Mouse (Mus musculus): ENCODE results near the gene Cenpb.

Cenpb gene

DNA sequence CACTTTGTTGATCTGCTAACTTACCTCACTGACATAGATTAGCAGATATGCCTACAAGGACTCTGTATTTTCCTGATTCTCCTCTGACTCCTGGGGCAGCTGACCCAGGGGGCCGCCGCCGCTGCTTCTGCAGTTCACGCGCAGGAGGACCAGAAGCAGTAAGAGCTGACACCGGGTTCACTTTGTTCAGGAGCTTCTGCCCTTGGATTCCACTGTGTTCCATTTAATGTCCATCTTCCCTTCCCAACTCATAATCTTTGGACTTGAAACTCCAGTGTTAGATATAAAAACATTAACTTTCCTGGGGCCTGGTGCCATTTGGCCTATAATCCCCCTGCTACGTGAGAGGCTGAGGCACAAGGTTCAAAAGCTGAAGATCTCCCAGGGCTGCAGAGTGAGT lies 15.9 kb downstream of the Cenpb start:
- DNase-seq (ENCODE audit: low spot score) = no peak

DNA sequence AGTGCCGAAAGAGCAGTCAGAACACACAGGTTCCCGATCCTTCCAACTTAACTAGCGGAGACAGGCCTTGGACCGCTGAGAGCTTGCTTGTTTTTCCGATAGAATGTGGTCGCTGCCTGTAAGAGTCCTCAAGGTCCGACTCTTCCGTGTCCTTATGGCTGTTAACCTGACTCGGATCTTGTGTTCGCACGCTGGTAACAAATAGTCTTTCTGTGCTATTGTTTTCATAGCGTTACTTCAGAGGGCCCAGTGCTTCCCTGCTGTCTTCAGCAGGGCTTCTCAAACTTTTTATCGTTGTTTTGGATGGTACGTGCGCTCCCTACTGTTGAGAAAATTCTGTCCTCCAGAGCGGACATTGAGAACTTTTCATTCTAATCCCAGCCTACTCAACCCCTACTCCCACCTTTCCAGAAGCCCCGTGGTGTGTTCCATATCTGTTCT lies 19.2 kb downstream of the Cenpb start:
- peak; percentile 45 for DNase-seq (ENCODE audit: low spot score)

DNA sequence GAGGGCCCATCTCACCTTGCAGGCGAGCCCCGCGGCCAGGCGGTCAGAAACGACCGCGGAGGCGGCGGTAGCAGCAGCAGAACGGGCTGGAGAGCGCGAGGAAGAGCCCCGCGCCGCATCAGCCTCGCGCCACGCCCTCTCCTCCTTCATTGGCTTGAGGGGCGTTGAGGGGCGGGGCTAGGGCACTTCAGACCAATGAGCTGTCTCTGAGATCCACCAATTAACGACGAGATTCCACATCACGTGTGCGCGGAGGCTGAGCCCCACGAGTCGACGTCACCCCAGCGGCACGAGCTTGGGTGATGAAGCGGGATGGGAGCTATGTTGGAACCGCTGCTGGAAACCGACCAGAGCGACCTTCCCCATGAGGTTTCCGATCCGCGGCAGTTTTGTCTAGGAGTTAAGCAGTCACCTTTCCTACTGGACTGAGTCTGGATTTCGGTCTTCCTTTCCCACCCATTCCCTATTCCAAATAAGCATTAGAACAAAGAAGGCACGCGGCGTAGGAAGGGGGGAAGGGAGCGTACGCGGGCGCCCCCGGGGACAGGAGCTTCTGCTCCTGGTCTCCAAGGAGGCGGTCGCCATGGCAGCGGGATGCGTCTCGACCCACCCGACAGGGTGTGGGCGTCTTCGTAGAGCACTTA lies 19.8 kb downstream of the Cenpb start, which contains the start of gene 1700037H04Rik:
TSS of gene 1700037H04Rik (minus strand) at position 144 of the 644 bp plus-strand sequence.
- peak; percentile 98 for DNase-seq (ENCODE audit: low spot score)

DNA sequence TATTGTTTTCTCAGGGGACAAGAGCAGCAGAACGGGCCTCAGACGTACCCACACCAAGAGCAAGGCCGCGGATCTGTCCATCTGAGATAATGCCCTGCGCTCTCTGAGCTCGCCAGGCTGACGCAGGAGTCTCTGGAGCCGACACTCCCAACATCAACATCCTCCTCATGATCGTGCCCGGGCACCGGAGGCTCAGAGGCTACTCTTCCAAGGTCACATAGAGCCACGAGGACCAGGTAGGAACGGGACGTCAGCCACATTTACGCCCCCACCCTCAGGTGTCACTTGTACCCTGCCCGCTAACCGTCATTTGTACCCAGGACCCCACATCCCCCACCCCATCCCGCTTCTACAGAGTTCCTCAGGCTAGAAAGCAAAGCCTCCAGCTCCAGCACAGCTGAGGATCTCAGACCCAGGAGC lies 20.4 kb downstream of the Cenpb start:
- DNase-seq (ENCODE audit: low spot score) = no peak

DNA sequence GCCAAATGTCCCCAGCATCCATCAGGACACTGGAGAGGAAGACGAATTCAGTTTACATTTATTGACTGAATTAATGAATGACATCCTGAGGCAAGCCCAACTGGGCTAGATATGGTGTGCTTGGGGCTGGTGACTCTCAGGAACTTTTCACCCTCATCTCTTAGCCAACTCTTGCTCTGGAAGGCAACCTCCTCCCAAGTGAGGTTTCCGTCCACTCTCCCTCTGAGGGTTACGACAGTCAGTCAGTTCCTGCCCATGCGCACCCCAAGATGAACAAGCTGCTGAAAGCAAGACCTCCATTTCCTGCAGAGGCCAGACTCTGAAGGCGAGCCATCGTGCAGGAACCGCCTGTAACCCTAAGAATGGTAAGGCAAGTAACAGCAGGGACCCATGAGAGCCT lies 22.9 kb downstream of the Cenpb start:
- no peak for DNase-seq (ENCODE audit: low spot score)

DNA sequence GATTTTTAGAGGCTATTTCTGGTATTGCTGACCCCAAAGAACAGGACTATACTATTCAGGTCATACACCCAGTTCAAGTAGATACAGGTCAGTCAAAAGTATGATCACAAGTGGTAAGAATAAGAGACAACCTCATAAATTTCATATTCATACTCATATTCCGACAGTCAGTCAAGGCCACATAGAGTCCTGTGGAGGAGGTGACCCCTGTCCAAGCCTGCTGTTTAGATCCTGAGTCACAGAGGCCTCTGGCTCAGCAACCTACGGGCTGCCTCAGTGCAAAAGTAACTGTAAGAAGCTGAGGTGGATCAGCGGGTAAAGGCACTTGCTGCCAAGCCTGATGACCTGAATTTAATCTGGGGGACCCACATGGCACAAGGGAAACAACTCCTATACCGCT lies 25.8 kb downstream of the Cenpb start:
- DNase-seq (ENCODE audit: low spot score) = no peak

DNA sequence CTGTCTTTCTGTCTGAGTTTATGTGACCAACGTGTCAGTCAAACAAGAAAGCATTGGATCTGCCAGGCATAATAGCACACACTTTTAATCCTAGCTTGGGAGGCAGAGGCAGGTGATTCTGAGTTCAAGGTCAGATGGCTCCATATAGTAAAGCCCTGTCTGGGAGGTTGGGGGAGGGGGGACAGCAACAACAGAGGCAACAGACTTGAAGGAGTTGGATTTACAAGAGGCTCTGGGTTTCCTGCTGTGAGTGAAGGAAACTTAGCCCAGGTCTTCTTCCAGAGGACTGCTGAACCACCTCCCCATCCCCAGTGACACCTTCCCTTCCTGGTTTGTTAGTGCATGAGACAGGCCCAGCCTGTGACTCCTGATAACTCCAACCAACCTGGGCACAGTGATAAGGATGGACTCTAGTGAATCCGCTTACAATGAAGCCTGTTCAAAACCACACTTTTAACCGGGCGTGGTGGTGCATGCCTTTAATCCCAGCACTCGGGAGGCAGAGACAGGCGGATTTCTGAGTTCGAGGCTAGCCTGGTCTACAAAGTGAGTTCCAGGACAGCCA lies 27.6 kb downstream of the Cenpb start:
- no peak for DNase-seq (ENCODE audit: low spot score)

DNA sequence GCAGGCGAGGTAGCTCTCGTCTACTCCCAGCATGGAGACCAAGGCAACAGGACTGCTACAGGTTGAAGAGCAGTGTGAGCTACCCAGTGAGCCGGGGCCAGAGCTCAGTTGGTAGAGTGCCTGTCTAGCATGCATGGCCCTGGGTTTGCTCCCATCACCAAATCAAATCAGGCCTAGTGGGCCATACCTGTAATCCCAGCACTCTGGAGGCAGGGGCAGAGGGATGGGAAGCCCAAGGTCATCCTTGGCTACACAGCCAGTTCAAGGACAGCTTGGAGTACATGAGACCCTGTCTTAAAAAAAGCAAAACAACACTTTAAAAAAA lies 30.7 kb downstream of the Cenpb start:
- no peak for DNase-seq (ENCODE audit: low spot score)

DNA sequence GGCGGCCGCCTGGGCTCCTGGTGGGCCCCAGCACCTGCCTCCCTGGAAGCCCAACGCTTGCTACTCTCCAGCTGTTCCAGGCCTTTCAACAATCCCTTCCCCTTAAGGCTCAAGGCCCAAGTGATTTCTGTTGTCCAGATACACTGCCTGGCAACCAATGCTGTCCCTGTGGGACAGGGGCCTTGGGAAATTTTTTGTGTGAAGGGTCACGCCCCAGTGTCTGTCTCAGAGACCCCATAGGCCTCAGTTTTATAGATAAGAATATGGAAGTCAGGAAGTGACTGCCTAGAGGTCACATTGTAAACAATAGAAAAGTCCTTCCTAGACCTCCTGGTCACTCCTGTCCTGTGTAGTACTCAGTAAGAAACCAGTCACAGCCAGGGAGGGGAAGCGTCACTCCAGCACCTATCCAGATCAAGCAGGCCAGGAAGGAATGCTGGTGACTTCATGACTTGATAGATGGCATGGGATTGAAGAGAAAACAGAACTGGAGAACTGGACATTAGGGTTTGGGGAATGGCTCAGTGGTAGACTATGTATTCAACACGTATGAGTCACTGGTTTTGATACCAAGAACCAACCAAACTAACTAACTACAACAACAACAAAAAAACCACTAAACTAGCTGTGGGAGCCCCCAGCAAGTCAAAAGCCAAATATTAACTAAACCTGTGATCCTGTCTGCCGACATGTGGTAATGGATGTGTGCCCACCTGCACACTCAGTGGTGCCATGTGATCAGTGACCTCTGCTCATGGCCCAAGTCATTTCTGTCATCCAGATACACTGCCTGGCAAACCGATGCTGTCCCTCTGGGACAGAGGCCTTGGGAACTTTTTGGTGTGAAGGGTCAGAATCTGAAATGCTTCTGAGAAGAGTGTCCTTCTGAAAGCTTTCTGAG lies 31.3 kb downstream of the Cenpb start:
- no peak for DNase-seq (ENCODE audit: low spot score)

DNA sequence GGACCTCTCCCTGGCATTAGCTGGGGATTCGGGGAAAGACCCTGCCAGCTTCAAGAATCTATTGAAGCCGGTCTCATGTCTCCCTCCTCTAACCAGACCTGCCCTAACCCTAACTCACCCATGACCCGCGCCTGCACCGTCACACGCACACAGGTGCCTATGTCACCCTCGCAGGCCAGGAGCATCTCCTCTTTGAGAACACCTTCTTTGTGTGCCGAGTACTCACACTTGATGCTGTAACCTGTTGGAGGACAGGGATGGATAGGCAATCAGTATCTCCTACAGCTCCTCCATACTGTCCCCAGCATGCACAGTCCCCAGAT lies 32.9 kb downstream of the Cenpb start:
- no peak for DNase-seq (ENCODE audit: low spot score)

DNA sequence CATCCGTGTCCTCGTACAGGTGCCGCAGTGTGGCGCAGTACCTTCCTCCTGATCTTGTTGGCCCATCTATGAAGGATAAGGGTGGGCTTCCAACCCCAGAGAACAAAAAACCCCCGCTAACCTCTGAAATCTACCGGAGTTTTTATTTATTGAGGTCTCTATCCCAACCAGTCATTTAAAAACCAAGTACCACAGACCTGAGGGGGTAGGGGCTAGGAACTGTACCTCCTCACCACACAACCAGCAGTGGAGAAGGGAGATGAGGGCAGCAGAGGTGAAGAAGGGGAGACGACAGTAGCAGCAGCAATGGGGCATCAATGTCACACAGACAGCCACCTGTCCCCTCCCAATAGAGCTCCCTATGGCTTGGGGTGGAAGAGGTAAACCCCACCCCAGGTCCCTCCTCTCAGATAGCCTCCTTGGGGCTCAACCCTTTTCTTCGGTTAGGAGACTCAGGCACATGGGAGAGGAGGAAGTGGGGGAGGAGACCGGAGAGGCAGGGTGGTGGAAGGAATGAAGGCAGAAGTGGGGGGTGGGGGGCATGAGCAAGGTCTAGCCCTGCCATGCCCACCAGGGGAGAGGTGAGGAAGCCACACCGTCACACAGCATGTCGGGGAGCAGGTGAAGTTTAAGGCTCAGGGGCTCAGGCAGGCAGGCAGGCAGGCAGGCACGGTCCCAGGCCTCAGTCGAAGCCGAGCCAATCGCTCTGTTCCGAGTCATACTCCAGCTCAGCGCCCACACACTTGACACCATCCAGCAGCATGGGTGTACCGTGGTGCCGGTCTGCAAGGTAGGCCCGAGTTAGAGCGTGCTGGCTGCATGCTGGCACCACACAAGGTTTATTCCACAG lies 33.4 kb downstream of the Cenpb start:
- DNase-seq (ENCODE audit: low spot score) = no peak

DNA sequence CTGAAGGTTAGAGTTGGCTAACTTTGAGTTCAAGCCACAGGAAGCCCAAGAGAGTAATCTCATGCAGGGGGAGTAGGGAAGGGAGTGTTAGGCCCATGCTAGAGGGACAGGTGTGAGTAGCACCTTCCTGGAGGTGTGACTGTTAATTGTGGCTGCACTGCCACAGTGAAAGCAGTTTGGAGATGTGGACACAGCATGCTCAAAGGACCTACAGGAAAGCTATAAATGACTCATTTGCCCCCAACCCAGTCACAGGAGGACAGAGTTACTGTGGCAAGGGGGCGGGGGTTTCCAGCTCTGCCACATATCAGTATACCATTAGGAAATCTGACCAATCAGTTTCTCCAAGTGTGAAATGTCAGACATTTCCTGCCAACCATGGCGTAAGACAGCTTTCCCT lies 34.3 kb downstream of the Cenpb start:
- DNase-seq (ENCODE audit: low spot score) = no peak

DNA sequence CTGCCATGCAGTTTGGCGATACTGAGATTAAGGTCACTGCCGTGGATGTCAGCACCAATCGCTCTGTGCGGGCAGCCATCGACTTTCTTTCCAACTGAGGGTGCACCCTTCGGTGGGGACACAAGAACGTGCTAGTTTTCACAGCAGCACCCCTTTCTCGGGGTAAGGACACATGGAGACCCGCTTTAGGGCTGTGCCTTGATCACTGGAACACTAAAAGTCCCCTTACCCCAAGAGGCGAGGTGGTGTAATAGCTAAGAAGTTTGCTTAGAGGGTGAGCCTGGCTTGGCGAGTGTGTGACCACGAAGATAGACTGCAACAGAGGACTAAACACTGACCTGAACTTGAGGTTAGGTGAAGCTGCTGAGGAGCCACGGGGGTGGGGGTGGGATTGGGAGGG lies 34.7 kb downstream of the Cenpb start:
- no peak for DNase-seq (ENCODE audit: low spot score)

DNA sequence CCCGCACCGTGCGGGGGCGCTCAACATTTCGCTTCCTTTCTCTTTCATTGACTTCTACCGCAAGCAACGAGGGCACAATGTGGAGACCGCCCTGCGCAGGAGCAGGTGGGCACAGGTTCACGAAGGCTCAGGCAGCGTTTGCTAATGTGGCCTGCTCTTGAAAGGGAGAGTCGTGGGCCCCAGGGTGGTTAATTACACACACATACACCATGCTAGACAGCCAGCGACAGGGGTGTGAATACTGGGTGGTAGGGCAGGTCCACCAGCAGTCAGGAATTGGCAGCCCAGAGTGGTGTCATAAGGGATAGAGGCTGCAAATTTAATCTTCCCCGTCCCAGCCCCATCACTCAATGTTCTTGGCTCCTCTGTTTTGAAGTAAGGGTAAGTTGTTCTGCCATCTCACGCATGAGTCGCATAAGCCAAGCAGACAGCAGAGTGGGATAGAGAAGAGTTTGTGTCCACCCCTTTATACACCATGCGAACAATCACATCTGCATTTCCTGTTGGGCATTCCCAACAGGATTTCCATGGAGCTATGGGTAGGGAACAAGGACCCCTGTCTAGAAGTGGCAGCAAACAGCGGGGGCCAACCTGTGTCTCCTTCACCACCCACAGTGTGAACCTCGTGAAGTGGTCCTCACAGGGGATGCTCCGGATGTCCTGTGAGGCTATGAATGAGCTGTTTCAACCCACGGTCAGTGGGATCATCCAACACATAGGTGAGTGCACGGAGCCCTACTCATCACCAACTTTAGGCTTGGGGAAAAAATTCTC lies 36.7 kb downstream of the Cenpb start:
- DNase-seq (ENCODE audit: low spot score) = no peak

DNA sequence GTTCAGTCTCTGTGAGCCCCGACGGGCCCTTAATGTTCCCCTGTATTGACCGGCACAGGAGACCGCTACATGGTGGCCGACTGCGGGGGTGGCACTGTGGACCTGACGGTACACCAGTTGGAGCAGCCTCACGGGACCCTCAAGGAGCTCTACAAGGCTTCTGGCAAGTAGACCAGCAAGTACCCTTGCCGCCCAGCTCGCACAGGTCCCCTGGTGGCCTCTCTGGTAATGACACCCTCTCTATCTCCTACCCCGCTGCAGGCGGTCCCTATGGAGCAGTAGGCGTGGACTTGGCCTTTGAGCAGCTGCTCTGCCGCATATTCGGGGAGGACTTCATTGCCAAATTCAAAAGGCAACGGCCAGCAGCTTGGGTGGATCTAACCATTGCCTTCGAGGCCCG lies 37.3 kb downstream of the Cenpb start:
- DNase-seq (ENCODE audit: low spot score) = peak; percentile 75

DNA sequence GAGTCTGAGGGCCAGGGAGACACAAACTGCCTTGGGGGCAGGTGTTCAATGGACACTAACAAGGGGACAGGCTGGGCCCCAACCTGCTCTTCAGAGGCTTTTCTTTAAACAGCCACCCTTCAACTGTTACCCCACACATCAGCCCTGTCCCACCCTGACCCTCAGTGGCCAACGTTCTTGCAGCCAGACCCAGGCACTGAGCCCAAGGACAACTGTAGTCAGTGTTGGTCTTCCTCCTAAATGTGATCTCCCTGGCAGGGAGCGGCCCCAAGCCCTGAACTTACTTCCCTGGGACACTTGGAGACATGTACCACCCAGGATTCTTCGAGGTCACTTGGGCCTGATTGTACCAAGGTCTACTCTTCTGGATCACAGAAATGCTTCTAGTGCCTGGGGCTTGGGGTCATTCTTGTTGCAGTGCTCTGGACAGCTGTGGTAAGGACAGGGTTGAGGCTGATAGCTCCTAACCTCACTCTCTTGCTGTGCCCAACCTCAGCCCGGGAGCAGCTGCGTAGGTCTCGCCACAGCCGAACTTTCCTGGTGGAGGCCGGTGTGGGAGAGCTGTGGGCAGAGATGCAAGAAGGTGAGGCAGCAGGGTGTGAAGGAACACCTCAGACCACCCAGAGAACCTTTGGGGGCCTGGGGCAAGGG lies 38.4 kb downstream of the Cenpb start:
- no peak for DNase-seq (ENCODE audit: low spot score)

DNA sequence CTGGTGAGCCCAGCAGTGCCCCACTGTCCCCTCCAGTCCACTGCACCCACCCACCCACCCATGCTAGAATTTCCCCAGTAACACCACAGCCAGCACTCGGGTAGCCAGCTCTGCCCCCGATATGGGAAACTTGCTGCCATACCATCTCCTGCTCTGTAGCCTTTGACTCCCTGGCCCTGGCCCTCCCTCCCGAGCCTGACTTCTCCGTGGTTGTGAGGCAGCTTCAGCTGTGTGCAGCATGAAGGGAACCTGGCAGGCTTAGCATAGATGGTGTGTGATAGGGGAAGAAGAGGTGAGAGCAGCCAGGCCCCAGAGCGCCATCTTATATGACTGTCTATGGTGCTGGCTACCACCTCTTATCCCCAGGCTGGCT lies 39.3 kb downstream of the Cenpb start:
- DNase-seq (ENCODE audit: low spot score) = no peak

DNA sequence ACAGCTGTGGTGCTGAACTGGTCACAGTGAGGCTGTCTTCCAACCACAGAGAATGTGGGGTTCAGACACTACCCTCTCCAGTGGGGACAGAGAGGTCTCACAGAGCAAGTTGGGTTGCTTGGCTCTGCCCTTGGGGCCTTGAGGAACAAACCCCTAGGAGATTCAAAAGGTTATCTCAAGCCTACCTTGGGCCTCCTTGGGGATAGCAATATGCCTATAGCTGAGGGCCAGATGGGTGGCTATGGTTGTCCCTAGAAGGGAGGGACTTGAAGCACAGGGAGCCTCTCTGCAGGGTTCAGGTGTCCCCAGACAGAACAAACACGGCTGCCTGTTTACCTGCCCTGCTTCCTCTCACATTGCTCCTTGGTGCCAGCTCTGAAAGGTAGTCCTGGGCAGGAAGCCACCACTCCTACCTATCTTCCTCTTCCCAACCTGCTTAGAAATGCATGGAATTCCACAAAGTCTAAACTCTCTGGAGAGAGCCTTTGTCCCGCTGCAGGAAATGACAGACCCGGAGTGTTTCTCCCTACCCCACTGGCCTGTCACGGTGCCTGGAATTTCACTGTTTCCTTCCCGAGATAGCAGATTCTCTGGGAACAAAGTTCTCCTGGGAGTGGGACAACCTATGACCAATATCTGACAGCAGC lies 39.9 kb downstream of the Cenpb start:
- DNase-seq (ENCODE audit: low spot score) = no peak

DNA sequence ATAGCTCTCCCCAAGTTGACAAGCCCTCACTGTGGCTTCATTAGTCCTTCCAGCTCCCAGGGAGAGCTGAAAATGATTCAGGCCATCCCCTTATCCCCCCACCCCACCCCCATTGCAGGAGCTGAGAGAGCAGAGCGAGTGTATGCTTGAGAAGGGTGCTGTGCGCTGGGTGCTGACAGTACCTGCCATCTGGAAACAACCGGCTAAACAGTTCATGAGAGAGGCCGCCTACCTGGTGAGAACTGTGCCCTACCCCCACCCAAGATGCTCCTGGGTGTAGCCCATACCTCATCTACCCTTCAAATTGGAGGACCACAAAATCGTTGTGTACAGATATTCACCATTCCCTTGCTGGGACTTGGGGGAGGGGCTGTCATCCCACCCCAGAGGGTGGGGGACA lies 40.6 kb downstream of the Cenpb start:
- DNase-seq (ENCODE audit: low spot score) = no peak

DNA sequence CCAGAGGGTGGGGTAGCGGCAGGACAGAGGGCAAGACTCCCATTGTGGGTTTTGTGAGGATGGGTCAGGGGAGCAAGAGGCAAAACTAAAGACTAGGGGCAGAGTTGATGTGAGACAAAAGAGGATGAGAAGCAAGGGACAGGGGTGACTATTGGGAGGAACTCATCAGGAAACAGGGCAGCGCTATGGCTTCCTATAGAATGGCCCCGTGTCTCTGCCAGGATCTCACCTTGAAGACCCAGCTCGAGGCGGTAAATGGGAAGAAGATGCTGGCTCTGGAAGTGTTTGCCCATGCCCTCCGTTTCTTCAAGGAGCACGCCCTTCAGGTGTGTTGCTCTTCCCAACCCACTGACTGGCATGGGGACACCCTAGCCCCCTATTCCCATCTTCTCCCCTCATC lies 41.1 kb downstream of the Cenpb start:
- DNase-seq (ENCODE audit: low spot score) = no peak

DNA sequence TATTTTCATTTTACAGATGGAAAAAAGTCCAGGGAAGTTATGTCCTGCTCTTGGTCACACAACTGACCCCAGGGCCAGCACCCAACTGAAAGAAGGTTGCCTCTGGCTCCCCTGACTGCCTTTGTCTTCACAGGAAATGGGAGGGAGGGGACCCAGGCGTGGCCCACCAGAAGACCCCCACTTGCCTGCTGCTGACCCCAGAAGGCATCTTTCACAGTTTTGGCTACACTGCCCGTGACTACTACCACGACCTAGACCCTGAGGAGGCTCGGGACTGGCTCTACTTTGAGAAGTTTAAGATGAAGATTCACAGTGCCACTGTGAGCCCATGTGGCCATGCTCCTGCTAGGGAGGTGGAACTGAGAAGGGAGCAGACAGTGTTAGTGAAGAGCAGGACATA lies 41.6 kb downstream of the Cenpb start:
- DNase-seq (ENCODE audit: low spot score) = no peak
